Mouse (Mus musculus): ENCODE measurements at regions not wholly inside any gene's neighbourhood (a gene's known extent, or its start where the extent isn't known, plus 50 kb on each side); places are given as distances from the start of the nearest gene placed in this dataset.

DNA sequence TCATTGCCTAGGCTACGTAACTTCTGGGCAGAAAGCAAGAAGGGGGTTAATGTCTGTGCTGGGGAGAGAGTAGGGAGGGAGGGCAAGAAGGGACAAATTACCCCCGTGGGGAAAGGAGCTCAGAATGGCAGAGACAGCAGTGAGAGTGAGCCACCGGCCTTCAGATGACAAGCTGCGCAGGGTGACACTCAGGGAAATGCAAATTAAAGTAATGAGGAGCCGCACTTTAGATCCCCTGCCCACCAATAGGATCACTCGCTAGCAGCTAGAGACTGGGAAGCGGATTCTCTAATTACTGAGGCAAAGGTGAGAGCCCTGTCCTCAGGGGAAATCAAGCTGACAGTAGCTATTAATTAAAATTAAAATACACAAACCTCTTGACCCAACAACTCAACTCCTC is 202.5 kb downstream of the Arhgef10l start:
- DNase-seq, result no peak

DNA sequence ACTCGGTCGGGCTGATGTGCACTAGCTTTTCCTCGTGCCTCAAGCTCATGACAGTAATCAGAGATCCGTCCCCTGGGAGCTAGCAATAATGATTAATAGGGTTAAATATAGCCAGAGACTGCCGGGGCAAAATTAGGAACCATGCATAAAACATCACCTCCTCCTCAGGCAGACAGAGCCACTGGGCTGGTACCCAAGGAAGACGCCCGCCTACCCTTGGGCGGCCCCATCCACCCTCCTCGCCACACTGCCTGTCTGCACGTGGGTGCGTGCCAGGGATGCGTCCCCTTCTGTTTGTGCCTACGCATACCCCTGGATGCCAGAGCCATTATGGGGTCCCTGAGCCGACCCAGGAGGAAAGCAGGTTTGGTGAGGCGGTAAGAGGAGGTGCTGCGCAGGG is 204.5 kb downstream of the Arhgef10l start:
- no peak for DNase-seq

DNA sequence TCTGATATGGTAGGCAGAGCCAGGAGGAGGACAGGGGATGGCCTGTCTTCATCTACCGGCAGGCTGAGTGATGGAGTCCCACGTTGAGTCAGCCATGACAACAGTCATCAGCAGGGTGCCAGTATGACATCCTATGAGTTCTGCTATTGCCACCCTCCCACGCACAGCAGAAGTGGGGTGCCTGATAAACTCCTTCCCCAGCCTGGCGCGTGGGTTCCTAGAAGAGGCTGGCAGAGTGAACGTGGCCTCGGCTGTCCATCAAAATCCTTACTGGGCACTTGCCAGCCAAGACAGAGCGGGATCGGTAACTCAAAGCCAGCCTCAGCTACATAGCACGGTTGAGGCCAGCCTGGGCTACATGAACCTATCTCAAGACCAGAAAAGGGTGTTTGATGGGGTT is 202.5 kb upstream of the Igsf21 start:
- DNase-seq, result no peak

- no peak for DNase-seq
Measured at GRCm38 (mm10) chr4:140446455-140446854, 199.9 kb upstream of the Igsf21 start.

- no peak for DNase-seq
Measured at GRCm38 (mm10) chr4:140445931-140446330, 199.3 kb upstream of the Igsf21 start.

- no peak for DNase-seq
Measured at GRCm38 (mm10) chr4:140443221-140443620, 196.6 kb upstream of the Igsf21 start.

DNA sequence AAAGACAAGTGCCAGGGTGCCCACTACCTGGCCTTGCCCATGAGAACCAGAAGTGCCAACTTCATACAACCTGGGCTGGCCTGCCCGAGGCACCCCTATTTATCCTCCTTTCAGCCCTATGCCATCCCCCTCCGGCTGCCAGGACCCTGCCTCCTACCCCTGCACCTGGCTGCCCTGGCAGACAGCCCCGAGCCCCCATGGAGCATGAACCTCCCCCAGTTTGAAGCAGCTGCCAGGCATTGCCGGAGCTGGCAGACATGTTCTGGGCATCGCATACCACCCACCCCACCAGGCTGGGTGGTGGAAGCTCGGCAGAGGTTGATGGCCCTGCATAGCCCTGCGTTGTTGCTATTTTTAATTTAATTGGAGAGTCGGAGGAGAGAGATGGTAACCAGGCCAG is 195.2 kb upstream of the Igsf21 start:
- no peak for DNase-seq

DNA sequence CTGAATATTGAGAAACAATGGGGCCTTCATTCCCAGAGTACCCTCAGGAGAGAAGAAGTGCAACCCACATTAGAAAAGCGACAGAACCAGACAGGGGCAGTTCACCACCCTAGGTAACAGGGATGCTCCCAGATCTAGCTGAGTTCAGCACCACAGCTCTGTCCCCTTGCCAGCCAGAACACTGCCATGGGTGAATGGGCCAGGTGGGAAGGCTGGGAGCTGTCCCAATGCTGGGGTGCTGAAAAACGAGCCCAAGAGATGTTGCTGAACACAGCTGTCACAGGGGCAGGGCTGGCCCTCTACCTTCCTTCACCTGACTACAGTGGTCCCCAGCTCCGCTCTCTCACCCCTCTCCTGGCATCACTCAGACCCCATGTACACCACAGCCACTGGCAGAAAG is 193.3 kb upstream of the Igsf21 start:
- peak; percentile 44 for DNase-seq

DNA sequence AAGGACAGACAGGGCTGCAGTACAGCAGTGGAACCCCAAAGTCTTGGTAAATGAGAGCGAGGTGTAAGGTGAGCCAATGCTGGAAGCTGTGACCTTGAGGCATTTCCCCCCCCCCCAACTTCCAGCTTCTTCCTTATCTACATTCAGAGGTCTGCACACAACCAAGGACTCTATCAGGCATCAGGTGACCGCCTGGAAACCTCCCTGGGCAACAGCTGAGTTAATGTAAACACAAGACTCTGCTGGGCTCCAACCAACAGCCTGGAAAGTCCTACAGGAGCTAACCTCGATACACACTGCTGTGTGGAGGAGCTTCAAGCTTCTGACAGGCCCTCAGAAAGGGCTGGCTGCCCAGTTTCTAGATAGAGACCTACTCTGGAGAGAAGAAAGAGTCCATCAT is 189.4 kb upstream of the Igsf21 start:
- no peak for DNase-seq

DNA sequence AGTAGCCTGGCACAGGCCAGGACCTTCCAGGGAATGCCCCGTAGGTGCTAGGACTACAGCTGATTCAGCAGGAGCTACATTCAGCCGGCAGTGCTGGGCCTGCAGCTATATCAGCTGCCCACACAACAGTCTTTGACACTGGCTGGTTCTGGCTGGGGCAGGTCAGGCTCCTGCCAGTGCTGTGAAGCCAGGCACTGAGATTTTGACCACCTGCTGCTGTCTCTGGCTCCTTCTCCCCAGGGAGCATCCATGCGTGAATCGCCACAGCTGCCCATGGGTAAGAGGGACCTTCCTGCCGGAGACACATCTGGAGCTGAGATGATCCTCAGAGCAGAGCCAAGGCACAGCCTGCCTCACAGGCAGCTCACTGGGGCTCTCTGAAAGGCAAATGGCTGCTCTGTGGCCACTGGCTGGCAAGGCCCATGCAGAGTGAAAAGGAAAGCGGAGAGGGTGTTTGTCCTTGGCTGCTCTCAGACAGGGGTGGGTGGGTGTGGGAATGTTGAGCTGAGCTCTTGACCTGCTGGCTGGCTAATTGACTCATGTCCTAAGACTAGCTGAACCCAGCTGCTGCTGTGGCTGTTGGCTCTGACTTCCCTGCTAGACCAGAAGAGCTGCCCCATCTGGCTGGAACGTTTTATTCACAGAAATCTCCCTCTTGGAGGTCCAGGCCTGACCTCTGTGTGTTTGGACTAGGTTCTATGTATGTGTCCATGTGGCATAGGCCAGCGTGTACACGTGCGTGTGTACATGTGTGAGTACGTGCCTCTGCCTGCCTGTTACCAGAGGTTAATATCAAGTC is 187.4 kb upstream of the Igsf21 start:
- no peak for DNase-seq

- no peak for DNase-seq
Measured at GRCm38 (mm10) chr4:140432101-140432500, 185.5 kb upstream of the Igsf21 start.

DNA sequence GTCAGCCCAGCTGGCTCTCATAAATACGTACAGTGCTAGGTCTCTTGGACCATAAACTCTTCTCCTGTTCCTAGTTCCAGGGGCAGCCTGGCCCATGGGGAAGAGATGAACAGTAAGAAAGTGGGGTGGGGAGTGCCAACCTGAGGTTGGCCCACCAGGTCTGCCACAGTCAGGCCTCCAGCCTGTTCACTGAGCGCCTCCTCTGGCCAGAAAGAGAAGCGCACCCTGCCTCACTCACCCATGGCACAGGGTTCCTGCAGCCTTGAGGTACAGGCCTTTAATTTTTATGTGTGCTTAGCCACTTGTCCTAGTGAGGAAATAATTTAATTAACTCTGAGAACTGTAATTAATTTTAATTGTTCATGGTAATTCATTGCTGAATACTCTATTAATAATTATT is 180.5 kb upstream of the Igsf21 start:
- DNase-seq, result no peak

- DNase-seq, result no peak
Measured at GRCm38 (mm10) chr4:140423791-140424190, 177.2 kb upstream of the Igsf21 start.

GRCm38 (mm10) chr4:140421926-140422585 is 175.5 kb upstream of the Igsf21 start:
- DNase-seq, result peak; percentile 26

GRCm38 (mm10) chr4:140419720-140420412 is 173.3 kb upstream of the Igsf21 start:
- no peak for DNase-seq

DNA sequence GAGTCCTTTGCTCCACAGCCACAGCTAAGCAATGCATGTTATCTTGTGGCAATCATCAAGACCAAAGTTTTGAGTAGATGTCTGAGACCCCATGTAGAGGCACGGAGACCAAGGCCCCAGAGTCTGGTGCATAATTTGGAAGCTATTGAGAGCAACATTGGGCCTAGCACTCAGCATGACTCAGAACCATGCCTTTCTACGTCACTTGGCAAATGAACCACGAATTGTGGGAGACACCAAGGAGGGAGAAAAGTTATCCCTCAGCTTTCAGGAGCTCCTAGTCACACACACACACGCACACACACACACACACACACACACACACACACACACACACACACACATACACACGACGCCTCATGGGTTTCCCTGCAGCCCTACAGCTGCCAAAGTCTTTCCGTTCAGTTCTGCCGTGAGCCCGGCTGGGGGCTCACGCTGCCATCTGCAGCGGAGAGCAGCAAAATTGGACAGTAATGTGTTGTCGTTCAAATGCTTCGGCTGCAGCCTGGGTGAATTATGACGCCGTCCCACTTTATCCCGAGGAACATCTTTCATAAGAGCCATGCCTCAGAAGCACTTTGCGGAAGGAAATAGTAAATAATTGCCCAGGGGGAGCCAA is 165.8 kb upstream of the Igsf21 start:
- no peak for DNase-seq

DNA sequence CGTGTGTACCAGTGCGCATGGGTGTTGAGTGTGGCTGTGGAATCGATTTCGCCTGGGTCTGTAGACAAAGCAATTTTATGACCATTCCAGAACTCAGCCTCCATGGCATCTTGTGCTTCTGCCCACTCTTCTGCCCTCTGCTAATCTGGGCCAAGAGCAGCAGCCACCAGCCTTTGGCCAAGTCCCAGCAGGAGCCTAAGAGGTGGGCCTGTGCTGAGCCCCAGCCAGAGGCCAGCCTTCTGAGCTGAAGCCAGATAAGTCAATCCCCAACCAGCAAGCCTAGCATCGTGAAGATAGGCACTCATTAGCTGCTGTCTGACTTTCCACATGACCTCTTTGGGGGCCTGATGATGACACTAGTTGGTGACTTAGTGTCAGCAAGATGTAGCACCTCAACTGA is 161.9 kb upstream of the Igsf21 start:
- DNase-seq, result no peak

DNA sequence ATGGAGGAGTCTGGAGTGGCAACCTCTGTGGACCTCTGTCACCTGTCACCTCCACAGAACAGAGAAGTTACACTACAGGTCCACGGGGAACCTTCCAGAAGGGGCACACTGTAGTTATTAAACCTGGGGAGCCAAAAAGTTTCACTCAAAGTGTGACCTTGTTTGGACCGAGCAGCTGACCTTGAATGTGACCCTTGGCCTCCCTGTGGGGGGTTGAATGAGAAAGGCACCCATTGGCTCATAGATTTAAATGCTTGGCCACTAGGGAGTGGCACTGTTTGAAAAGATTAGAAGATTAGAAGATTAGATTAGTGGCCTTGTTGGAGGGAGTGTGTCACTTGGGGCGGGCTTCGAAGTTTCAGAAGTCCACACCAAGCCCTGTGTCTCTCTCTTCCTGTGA is 160.3 kb upstream of the Igsf21 start:
- DNase-seq, result no peak

DNA sequence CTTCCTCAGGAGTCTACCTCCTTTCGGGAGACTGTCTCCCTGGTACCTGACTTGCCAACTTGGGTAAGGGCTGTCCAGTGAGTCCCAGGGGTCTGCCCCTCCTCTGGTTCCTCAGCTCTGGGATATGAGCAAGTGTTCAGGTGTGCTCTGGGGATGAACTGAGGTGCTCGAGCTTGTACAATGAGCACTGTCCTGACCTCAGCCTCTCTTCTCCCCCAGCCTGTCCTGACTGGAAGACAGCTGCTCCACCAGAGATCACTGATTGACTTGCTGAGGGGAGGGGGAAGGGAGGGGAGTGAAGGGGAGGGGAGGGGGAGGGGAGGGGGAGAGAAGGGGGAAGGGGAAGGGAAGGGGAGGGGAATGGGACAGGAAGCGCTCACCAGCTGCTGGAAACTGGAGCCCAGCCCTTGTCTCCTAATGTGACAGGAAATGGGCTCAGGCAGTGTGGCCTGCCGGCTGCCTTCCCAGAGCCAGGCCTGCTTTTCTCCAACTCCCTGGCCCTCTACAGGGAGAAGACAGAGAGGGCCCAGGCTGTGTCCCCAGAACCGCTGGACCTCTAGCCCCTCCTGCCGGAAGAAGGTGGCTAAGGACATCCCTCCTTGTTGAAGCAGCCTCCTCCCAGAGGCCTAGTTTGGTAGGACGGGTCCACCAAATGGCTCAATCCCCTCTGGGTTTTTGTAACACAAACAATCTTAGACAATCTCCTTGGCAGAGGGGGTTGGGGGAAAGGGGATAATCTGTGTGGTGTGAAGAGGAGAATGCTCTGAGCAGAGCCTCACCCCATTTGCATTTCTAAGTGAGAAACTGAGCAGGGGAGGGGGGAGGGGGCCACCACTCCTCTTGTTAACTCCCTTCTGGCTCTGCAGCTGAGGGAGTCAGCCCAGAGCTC is 159.7 kb upstream of the Igsf21 start:
- peak; percentile 25 for DNase-seq

DNA sequence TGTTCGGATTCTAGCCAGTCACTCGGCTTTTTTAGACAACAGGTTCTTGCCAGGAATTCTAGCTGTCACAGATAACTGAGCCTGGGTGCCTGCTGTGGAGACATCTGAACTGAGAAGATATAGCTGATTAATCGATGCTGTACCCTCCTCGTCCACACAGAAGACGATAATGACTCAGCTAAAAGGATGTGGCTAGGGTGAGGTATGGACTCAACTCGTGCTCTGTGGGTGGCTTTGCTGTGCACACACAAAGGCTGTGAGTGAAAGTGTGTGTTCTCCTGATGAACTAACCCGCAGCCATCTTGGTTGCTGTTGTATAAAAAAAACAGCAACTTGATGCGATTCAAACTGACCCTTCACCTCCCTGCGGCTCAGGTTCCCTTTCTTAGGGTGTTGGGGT is 158.8 kb upstream of the Igsf21 start:
- DNase-seq, result no peak

GRCm38 (mm10) chr4:140403128-140403527 is 156.5 kb upstream of the Igsf21 start:
- no peak for DNase-seq

DNA sequence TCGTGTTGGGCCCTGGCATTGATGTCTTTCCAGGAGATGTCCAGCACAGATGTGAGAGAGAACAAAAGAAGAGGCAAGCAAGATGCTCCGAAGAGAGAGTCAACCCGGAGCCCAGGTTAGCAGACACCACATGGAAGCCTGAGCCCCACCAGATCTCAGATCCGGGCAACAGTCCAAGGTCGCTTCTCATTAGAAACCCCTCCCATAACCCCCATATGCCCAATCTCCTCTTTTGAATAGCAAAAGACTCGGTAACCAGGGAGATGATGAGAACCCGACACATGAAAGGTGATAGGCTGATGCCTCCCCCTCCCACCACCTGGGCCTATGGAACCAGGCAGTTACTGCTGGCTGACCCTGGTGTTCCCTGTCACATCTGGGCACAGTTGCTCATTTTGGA is 155.7 kb upstream of the Igsf21 start:
- no peak for DNase-seq

GRCm38 (mm10) chr4:140401632-140402031 is 155.0 kb upstream of the Igsf21 start:
- no peak for DNase-seq

All from liver (tissue).